Mouse (Mus musculus) CH12.LX (cell line): ENCODE measurements around the gene Dnajc5. TPM values are rescaled to one million over a fixed set of nuclear protein-coding genes. Genes with fewer than 3 reads are reported as not detected.

Experiments
- DNase-seq: peaks from one replicate; pipeline ENCODE4 v3.0.0-alpha.2; 2013; ENCODE audit errors: extremely low read depth
- H3K27ac ChIP-seq: 2 replicates; pipeline ENCODE4 v1.5.1; 2012; ENCODE audit warnings: low read depth, mild to moderate bottlenecking, control low read depth, moderate library complexity; ENCODE audit not compliant: insufficient read depth
- H3K27me3 ChIP-seq: replicated peaks from 2 replicates; pipeline ENCODE3; 2012; ENCODE audit warnings: inconsistent platforms
- H3K36me3 ChIP-seq, 2 experiments: replicated peaks in 1 of 2; 2 replicates each; pipeline versions ENCODE3 to v1.6.1; 2012; ENCODE audit warnings: inconsistent platforms in 1 of 2, low read length in 1 of 2, mild to moderate bottlenecking in 1 of 2, mixed read lengths in 1 of 2, moderate library complexity in 1 of 2; ENCODE audit not compliant: control insufficient read depth in 1 of 2, insufficient read depth in 1 of 2
- H3K4me1 ChIP-seq, 2 experiments: 2 replicates each; pipeline ENCODE4 v1.6.1; 2012; ENCODE audit warnings: inconsistent platforms in 1 of 2, moderate library complexity in 1 of 2; ENCODE audit not compliant: insufficient read depth in 2 of 2, control insufficient read depth in 1 of 2
- H3K4me2 ChIP-seq: 2 replicates; pipeline ENCODE4 v1.6.1; 2012; ENCODE audit warnings: low read depth, mild to moderate bottlenecking, control low read depth; ENCODE audit not compliant: poor library complexity, insufficient read depth, severe bottlenecking
- H3K4me3 ChIP-seq, 3 experiments: fragments of 150-350 bp in 1 of 3; sonication (generic) in 1 of 3; replicated peaks in 1 of 3; 2 replicates each; pipeline versions ENCODE3 to v1.5.1; 2011 to 2012; ENCODE audit warnings: low read depth in 2 of 3, low read length in 2 of 3, mild to moderate bottlenecking in 2 of 3, moderate library complexity in 2 of 3, control low read depth in 1 of 3, improper control_type of control experiment in 1 of 3, inconsistent platforms in 1 of 3, mixed read lengths in 1 of 3; ENCODE audit not compliant: poor library complexity in 1 of 3
- H3K79me2 ChIP-seq: replicated peaks from 2 replicates; pipeline ENCODE4 v1.6.1; 2012; ENCODE audit warnings: mild to moderate bottlenecking, moderate library complexity; ENCODE audit not compliant: control insufficient read depth, poor library complexity, insufficient read depth, severe bottlenecking; ENCODE audit errors: extremely low read depth
- H3K9ac ChIP-seq: 2 replicates; pipeline ENCODE4 v1.6.1; 2012; ENCODE audit warnings: low read depth, mild to moderate bottlenecking, control low read depth, moderate library complexity; ENCODE audit not compliant: insufficient read depth
- H3K9me3 ChIP-seq: replicated peaks from 2 replicates; pipeline ENCODE3; 2012; ENCODE audit warnings: low read length, inconsistent platforms, mixed read lengths
- CHD1 ChIP-seq: IDR thresholded peaks from 2 replicates; pipeline ENCODE4 v1.6.1; 2012; ENCODE audit warnings: low read depth, low read length, improper control_type of control experiment, inconsistent platforms
- CHD2 ChIP-seq: IDR thresholded peaks from 2 replicates; pipeline ENCODE4 v1.6.1; 2011; ENCODE audit warnings: low read length, improper control_type of control experiment
- E2F4 ChIP-seq: IDR thresholded peaks from 2 replicates; pipeline ENCODE4 v1.6.1; 2011; ENCODE audit warnings: low read depth, low read length, improper control_type of control experiment; ENCODE audit not compliant: insufficient replicate concordance
- ELF1 ChIP-seq: IDR thresholded peaks from 2 replicates; pipeline ENCODE4 v1.6.1; 2014; ENCODE audit warnings: low read depth, mild to moderate bottlenecking, inconsistent platforms, low read length, improper control_type of control experiment
- EP300 ChIP-seq: IDR thresholded peaks from 2 replicates; pipeline ENCODE4 v1.6.1; 2011; ENCODE audit warnings: low read length, improper control_type of control experiment
- ETS1 ChIP-seq: conservative IDR thresholded peaks from 2 replicates; pipeline ENCODE4 v1.6.1; 2012; ENCODE audit warnings: low read depth, mild to moderate bottlenecking, inconsistent platforms, low read length, improper control_type of control experiment, moderate library complexity
- GABPA ChIP-seq: IDR thresholded peaks from 2 replicates; pipeline ENCODE4 v1.6.1; 2012; ENCODE audit warnings: low read depth, low read length, improper control_type of control experiment, inconsistent platforms; ENCODE audit not compliant: insufficient replicate concordance
- IRF4 ChIP-seq: IDR thresholded peaks from 2 replicates; pipeline ENCODE4 v1.6.1; 2014; ENCODE audit warnings: low read depth, mild to moderate bottlenecking, inconsistent platforms, low read length, improper control_type of control experiment
- JUND ChIP-seq: conservative IDR thresholded peaks from 2 replicates; pipeline ENCODE4 v1.6.1; 2011; ENCODE audit warnings: low read depth, low read length, improper control_type of control experiment
- MAFK ChIP-seq: IDR thresholded peaks from 2 replicates; pipeline ENCODE4 v1.6.1; 2011; ENCODE audit warnings: low read length, improper control_type of control experiment; ENCODE audit not compliant: insufficient replicate concordance
- MEF2A ChIP-seq: IDR thresholded peaks from 2 replicates; pipeline ENCODE4 v1.6.1; 2014; ENCODE audit warnings: low read depth, mild to moderate bottlenecking, inconsistent platforms, low read length, improper control_type of control experiment, borderline replicate concordance
- PAX5 ChIP-seq: IDR thresholded peaks from 2 replicates; pipeline ENCODE4 v1.6.1; 2012; ENCODE audit warnings: low read length, inconsistent platforms, mixed read lengths
- POLR2AphosphoS2 ChIP-seq: IDR thresholded peaks from 2 replicates; pipeline ENCODE4 v1.6.1; 2011; ENCODE audit warnings: low read depth, low read length, improper control_type of control experiment
- RAD21 ChIP-seq: IDR thresholded peaks from 2 replicates; pipeline ENCODE4 v1.6.1; 2011; ENCODE audit warnings: low read depth, mild to moderate bottlenecking, low read length, improper control_type of control experiment, moderate library complexity
- RCOR1 ChIP-seq: conservative IDR thresholded peaks from 2 replicates; pipeline ENCODE4 v1.6.1; 2012; ENCODE audit warnings: low read depth, mild to moderate bottlenecking, inconsistent platforms, low read length, improper control_type of control experiment
- SIN3A ChIP-seq: IDR thresholded peaks from 2 replicates; pipeline ENCODE4 v1.6.1; 2012; ENCODE audit warnings: low read length, improper control_type of control experiment, inconsistent platforms
- SMC3 ChIP-seq: IDR thresholded peaks from 2 replicates; pipeline ENCODE4 v1.6.1; 2011; ENCODE audit warnings: low read depth, low read length, improper control_type of control experiment
- TBP ChIP-seq: conservative IDR thresholded peaks from 2 replicates; pipeline ENCODE4 v1.6.1; 2011; ENCODE audit warnings: low read depth, low read length, improper control_type of control experiment
- USF1 ChIP-seq: IDR thresholded peaks from 2 replicates; pipeline ENCODE4 v1.6.1; 2014; ENCODE audit warnings: low read depth, mild to moderate bottlenecking, inconsistent platforms, low read length, improper control_type of control experiment
- USF2 ChIP-seq: conservative IDR thresholded peaks from 2 replicates; pipeline ENCODE4 v1.6.1; 2011; ENCODE audit warnings: low read depth, low read length, improper control_type of control experiment
- ZC3H11A ChIP-seq: IDR thresholded peaks from 2 replicates; pipeline ENCODE4 v1.6.1; 2012; ENCODE audit warnings: low read depth, mild to moderate bottlenecking, inconsistent platforms, low read length, improper control_type of control experiment
- ZKSCAN1 ChIP-seq: IDR thresholded peaks from 2 replicates; pipeline ENCODE4 v1.6.1; 2012; ENCODE audit warnings: low read depth, inconsistent platforms, low read length, improper control_type of control experiment, borderline replicate concordance
- ZMIZ1 ChIP-seq: IDR thresholded peaks from 2 replicates; pipeline ENCODE4 v1.6.1; 2012; ENCODE audit warnings: low read depth, mild to moderate bottlenecking, inconsistent platforms, low read length, improper control_type of control experiment
- dilution Hi-C: fragments of 300-500 bp; cut with MboI; formaldehyde crosslinking; loops from 2 replicates; pipeline ENCODE4 v1.14.3; 2020; ENCODE audit warnings: low sequenced_read_pairs; ENCODE audit not compliant: extremely low pct_unique_long_range_greater_than_20kb, extremely low pct_ligation_motif_present
- in situ Hi-C: fragments of 300-500 bp; cut with MboI; formaldehyde crosslinking; loops from 3 replicates; pipeline ENCODE4 v1.14.3; 2019; ENCODE audit warnings: low sequenced_read_pairs, low pct_ligation_motif_present, low pct_unique_long_range_greater_than_20kb, mixed read lengths
- polyA plus RNA-seq: library from polyadenylated mRNA; unstranded; fragments of >175 nt; gene quantifications from 2 replicates; pipeline ENCODE4 v1.2.1, GENCODE M21; 2012; ENCODE audit warnings: low read depth; ENCODE audit not compliant: insufficient read length
- total RNA-seq, 2 experiments: library from RNA; depleted of rRNA; stranded (reverse); fragments of 300-350 nt in 1 of 2; fragments of >200 nt in 1 of 2; gene quantifications; 2 replicates each; pipeline ENCODE4 v1.2.3; 2012 to 2014

Gene Dnajc5
- total and polyA plus RNA-seq, 3 experiments, result 51.1 to 54.6 (median 54.5) TPM

GRCm38 (mm10) chr2:181532589-181532988 is 12.3 kb downstream of the Dnajc5 start:
- in situ Hi-C loops, result no loop called here
- dilution Hi-C loops, result no loop called here

DNA sequence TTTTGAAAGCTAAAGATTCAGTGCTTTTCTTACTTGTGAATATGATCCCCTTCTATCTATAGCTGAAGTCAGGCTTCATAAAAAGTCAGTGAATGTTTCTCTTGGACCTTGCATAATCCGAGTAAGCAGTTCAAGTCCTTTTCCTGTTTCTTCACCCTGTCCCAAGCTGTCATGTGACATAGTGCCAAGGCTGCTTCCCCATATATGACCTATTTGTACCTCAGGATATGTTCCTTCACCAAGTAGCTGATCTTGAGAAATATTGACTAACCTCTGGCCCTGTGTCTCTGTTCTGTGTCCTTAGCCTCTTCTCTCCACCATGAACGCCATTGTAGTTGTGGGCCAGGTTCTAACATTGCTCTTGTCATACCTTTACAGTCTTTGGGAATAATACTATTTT is 16.1 kb downstream of the Dnajc5 start:
- Histone ChIP-seq H3K4me2 (no peak overlapping the region), H3K27me3 (no peaks in the 10 kb centered on the region), H3K9me3 (peaks cover 4% of the 10 kb centered on the region), H3K4me3 (no peak overlapping the region), H3K79me2 (peaks cover 57% of the 10 kb centered on the region), H3K9ac (no peak overlapping the region), H3K27ac (no peak overlapping the region), H3K4me1 (peaks cover 0 to 28% of the 10 kb centered on the region in 2 experiments; a peak in 2 of 4 replicates), H3K36me3 (peaks cover 4 to 61% of the 10 kb centered on the region in 2 experiments)
- dilution Hi-C loops, result no loop called here
- no peak for DNase-seq
- in situ Hi-C loops, result no loop called here
- TF ChIP-seq E2F4, result no peak

More at GRCm38 (mm10) chr2:181532589-181532988, 12.3 kb downstream of the Dnajc5 start:
- Histone ChIP-seq H3K4me1 (peaks cover 0 to 23% of the 10 kb centered on the region in 2 experiments; a peak in 2 of 4 replicates), H3K4me3 (no peak overlapping the region), H3K36me3 (peaks cover 8 to 69% of the 10 kb centered on the region in 2 experiments), H3K9me3 (peaks cover 11% of the 10 kb centered on the region), H3K4me2 (no peak overlapping the region), H3K79me2 (peaks cover 71% of the 10 kb centered on the region), H3K27me3 (no peaks in the 10 kb centered on the region), H3K9ac (no peak overlapping the region), H3K27ac (no peak overlapping the region)
- no peak for DNase-seq
- TF ChIP-seq JUND (no peak), ELF1 (no peak), MEF2A (no peak), RAD21 (no peak), SMC3 (no peak), PAX5 (no peak), ZKSCAN1 (no peak), ZMIZ1 (no peak), GABPA (no peak), TBP (no peak), ZC3H11A (no peak), EP300 (no peak)

DNA sequence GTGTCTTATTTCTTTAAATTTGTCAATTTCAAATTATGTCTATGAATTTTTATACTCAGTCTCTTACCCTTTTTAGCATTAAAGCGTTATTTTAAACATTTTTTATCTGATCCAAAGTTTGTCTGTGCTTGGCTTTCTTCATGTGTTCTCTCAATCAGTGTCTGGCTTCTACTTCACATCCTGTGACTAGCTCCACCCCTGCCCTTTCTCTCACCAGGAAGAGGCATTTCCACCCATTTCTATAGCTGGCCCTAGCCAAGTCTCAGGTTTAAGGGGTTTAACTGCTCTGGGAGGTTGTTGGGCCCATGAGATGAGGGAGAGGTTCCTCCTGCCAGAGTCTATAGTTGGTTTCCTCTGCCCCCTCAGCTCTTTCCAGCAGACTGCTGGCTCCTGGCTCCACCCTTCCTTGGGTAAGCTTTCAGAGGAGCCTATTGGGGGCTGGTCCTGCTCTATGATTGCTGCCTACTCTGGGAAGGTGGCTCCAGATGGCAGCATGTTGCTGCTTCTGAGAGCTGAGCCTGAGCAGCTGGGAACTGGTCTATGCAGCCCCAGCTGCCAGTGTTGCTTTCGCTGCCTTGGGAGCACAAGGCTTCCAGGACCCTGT is 17.3 kb downstream of the Dnajc5 start:
- in situ Hi-C loops, result no loop called here
- TF ChIP-seq ETS1 (no peak), USF2 (no peak), E2F4 (no peak), POLR2AphosphoS2 (no peak), USF1 (no peak), CHD1 (no peak), CHD2 (no peak), MAFK (no peak), RAD21 (no peak), RCOR1 (no peak), MEF2A (no peak), SIN3A (no peak), TBP (no peak), IRF4 (no peak), GABPA (no peak)
- TF ChIP-seq, all 38 proteins: peak for 0
- no peak overlapping the region for H3K4me2 ChIP-seq
- dilution Hi-C loops, result no loop called here
- H3K36me3 ChIP-seq, result peaks cover 0 to 59% of the 10 kb centered on the region in 2 experiments
- no peak for DNase-seq
- H3K4me3 ChIP-seq, result no peak overlapping the region
- H3K27ac ChIP-seq, result no peak overlapping the region
- H3K27me3 ChIP-seq, result no peaks in the 10 kb centered on the region
- peaks cover 50% of the 10 kb centered on the region for H3K79me2 ChIP-seq
- no peaks in the 10 kb centered on the region for H3K9me3 ChIP-seq
- no peak overlapping the region for H3K9ac ChIP-seq
- peaks cover 0 to 33% of the 10 kb centered on the region in 2 experiments; a peak in 2 of 4 replicates for H3K4me1 ChIP-seq
